Mouse (Mus musculus) urinary bladder, postnatal 25 days (tissue): Measurements from ENCODE around the gene Cd209c.
A peak's percentile ranks its signal among the peaks of the same experiment; 100 is the strongest.

Experiments
- DNase-seq: peaks from one replicate; pipeline ENCODE4 v3.0.0; 2022; ENCODE audit warnings: low spot score

Gene Cd209c

DNA sequence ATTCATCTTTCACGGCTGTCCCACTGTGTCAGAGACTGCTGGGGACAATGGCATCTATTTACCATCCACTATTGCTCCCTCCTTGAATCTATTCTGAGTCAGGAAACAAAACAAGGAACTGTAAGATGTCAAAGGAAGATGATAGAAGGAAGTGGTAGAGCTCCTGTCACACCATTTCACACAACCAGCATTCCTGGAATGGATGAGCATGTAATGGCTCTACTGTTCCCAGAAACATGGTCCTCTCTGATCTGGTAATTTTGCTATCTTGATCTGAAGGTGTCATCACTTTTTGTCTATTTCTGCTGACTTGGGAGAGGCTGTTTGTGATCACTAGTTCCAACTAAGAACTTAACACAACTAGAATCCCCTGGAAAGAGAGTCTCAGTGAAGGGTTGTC lies at the start of gene Cd209c:
Gene Cd209c (minus strand): TSS at position 101 of the 400 bp plus-strand sequence.
- DNase-seq: no peak

DNA sequence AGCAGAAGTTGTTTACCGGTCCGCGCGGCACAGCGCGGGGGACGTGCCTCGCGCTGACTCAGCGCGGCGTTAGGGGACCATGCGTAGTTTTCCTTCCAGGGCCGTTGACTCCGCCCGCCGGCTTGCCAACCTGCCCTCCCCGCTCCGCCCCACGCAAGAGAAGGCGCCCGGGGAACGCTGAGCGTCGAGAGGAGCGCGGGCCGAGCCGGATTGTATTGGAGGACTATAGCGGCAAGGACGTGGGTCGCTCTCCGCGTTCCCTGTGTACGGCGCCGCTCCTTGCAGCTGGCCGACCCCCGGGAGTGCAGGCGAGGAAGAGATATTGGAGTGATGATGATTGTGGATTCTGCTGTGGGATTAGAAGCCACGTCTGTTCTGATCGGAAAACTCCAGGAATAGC lies 39.7 kb upstream of the Cd209c start:
- DNase-seq: no peak

DNA sequence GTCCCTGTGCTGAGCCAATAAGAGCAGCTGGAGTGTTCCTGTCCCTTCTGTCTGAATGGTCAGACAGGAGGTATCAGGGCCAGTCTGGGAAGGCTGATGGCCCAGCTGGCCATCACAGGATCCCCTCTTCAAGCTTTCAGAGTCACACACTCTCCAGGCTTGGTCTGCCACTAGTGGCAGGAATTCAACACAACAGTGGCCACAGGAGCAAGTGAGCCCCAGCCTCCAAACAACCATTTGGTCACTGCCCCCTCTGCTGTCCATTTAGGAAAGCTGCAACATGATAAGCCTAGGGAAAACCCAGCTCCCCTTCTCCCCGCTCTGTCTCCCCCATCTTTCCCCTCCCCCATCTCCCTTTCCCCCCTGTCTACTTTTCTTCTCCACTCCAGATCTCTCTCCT lies 1.5 kb upstream of the Cd209c start:
- peak; percentile 4 for DNase-seq

DNA sequence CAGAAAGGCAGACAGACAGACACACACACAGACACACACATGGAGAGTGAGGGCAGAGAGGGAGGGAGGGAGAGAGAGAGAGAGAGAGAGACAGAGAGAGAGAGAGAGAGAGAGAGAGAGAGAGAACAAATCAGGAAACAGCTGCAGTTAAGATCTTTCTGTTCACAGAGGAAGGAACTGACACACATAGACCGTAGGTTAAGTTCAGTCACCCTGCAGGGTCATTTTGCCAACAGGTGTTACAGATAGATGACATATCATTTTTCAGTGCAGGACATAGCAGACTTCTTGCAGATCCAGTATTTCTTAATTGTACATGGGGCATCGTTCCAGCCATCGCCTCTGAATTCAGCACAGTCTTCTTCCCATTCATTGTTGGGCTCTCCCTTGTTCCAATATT lies 14.5 kb downstream of the Cd209c start:
- no peak for DNase-seq

DNA sequence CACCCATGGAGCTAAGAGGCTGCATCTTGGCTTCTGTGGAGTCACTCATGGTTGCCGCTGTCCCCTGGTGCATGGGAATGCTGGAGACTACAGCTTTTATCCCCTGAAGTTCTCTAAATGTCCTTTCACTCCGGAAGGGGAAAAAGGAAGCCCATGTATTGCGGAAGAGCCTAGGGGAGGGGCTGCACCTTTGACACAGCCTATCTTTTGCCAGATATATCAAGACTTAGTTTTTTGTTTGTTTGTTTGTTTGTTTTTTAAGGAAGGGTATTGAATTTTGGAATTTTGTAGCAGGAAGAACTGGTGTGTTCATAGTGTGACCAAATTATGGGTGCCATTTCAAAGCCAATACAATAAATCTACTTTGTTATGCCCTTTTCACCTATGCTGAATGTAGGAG lies 27.8 kb downstream of the Cd209c start, which contains the start of gene Cd209b:
Gene Cd209b (minus strand): TSS at position 101 of the 400 bp plus-strand sequence.
- no peak for DNase-seq
